Mouse (Mus musculus) heart, embryonic 16.5 days (tissue): ENCODE measurements around the gene Mrps5. TPM values are rescaled to one million over a fixed set of nuclear protein-coding genes. Genes with fewer than 3 reads are reported as not detected.

ENCODE experiments used
- ATAC-seq: fragments of 200-750 bp; cut with Nextera tagmentation; replicated peaks from 2 replicates; pipeline ENCODE4 v1.8.0; 2017; ENCODE audit warnings: moderate number of reproducible peaks; ENCODE audit not compliant: insufficient read depth, low FRiP score; ENCODE audit errors: extremely low read depth
- H3K27ac ChIP-seq: fragments of 300-500 bp; sonication (generic); 2 replicates; pipeline ENCODE4 v1.5.1; 2014; ENCODE audit warnings: mild to moderate bottlenecking, low read length, control low read depth, moderate library complexity
- H3K27me3 ChIP-seq: fragments of 300-500 bp; sonication (generic); 2 replicates; pipeline ENCODE4 v1.6.1; 2014; ENCODE audit warnings: low read length, mixed read lengths; ENCODE audit not compliant: control insufficient read depth, insufficient read depth
- H3K36me3 ChIP-seq: fragments of 300-500 bp; sonication (generic); 2 replicates; pipeline ENCODE4 v1.6.1; 2014; ENCODE audit not compliant: control insufficient read depth, insufficient read depth
- H3K4me1 ChIP-seq: fragments of 300-500 bp; sonication (generic); 2 replicates; pipeline ENCODE4 v1.6.1; 2014; ENCODE audit warnings: low read length, mixed read lengths; ENCODE audit not compliant: control insufficient read depth, insufficient read depth
- H3K4me2 ChIP-seq: fragments of 300-500 bp; sonication (generic); 2 replicates; pipeline ENCODE4 v1.6.1; 2014; ENCODE audit warnings: low read depth, mild to moderate bottlenecking, control low read depth, low read length
- H3K4me3 ChIP-seq: fragments of 300-500 bp; sonication (generic); 2 replicates; pipeline ENCODE4 v1.5.1; 2014; ENCODE audit warnings: mild to moderate bottlenecking, control low read depth, low read length
- H3K9ac ChIP-seq: fragments of 300-500 bp; sonication (generic); 2 replicates; pipeline ENCODE4 v1.6.1; 2014; ENCODE audit warnings: low read length, control low read depth
- H3K9me3 ChIP-seq: fragments of 300-500 bp; sonication (generic); replicated peaks from 2 replicates; pipeline ENCODE4 v1.6.1; 2016; ENCODE audit warnings: low read length; ENCODE audit not compliant: control insufficient read depth
- WGBS: fragments of 180-500 bp; shearing (Covaris S2); extraction: QIAGEN DNeasy Blood & Tissue Kit; methylation state at CpG from one replicate; pipeline ENCODE4 v1.1.7; 2014; 5-methylcytosine and 5-hydroxymethylcytosine counted together
- polyA plus RNA-seq: library from polyadenylated mRNA; unstranded; fragments of >200 nt; fragmentation: Nextera tagmentation; extraction: Ambion mirVana; gene quantifications from 2 replicates; pipeline ENCODE4 v1.2.1, GENCODE M21; 2015

The Mrps5 gene
- polyA plus RNA-seq: 133 and 143 TPM in 2 replicates

DNA sequence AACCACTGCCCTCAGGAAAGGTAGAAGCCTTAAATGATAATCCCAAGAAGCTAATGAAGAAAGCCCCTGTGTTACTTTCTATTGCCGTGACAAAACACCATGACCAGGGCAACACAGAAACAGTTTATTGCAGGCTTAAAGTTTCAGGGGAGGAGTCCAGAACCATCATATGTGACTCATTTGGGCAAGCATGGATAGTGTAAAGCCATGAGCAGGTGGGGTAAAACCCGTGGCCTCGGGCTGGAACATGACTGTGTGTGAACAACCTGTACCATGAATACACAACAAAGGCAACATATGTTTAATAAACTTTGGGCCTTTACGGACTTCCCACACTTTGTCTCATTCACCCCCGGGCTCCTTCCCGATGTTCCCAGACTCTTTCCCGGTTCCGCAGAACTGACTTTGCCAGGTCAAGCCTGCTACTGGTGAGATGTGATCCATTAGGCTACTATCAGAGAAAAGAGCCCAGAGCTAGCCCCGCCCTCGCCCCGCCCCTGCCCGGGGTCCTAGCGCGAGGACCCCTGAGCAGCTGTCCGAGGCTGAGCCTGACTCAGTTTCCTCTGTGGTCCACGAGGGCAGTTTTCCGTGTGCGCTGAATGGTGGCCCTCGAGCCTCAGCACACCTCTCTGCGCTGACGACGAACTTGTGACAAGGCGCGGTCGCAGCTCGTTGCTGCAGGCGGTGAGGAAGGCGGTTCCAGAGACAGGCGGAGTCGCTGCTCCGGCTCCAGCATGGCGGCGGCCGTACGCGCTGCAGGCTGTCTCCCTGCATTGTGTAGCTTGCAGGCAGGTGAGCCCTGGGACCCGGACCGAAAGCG lies at the start of gene Mrps5, which contains the start of gene Zfp661:
Gene Mrps5 (plus strand): TSS at position 529 of the 820 bp plus-strand sequence.
Gene Zfp661 (minus strand): TSS at position 401 of the 820 bp plus-strand sequence.
- WGBS: 4% methylated on average over 39 of the region's 39 CpGs
- Histone ChIP-seq H3K36me3 (no peaks in the 10 kb centered on the region), H3K9me3 (no peaks in the 10 kb centered on the region), H3K27me3 (no peaks in the 10 kb centered on the region), H3K27ac (peak within 1 kb of the TSS; percentile 88), H3K4me3 (peak within 1 kb of the TSS; percentile 98), H3K4me1 (peaks cover 25% of the 10 kb centered on the region), H3K4me2 (peak within 1 kb of the TSS; percentile 95), H3K9ac (peak within 1 kb of the TSS; percentile 86)
- peak; percentile 70 for ATAC-seq

DNA sequence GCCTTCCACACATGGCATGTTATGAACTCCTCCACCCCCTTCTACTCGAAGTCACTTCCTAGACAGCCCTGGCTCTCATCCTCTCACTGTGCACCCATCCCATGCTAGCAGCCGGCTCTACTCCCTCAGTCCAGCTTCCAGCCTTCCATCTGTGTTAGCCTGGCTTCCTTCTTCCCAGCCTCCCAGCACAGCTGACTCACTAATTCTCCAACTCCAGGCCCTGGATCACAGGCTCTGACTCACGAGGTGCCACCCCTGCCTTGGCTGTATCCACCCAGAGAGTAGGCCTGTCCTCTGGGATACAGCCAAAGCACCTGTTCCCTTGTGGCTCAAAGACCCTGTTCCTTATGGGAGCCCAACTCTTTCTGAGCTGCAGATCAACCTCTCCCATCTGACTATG lies 49.5 kb upstream of the Mrps5 start:
- H3K4me2 ChIP-seq: no peak overlapping the region
- 55% methylated on average over 3 of the region's 3 CpGs for WGBS
- no peak for ATAC-seq
- no peaks in the 10 kb centered on the region for H3K4me1 ChIP-seq
- no peak overlapping the region for H3K4me3 ChIP-seq
- H3K27me3 ChIP-seq: peaks cover 33% of the 10 kb centered on the region
- no peaks in the 10 kb centered on the region for H3K9me3 ChIP-seq
- no peak overlapping the region for H3K9ac ChIP-seq
- H3K36me3 ChIP-seq: no peaks in the 10 kb centered on the region
- no peak overlapping the region for H3K27ac ChIP-seq

DNA sequence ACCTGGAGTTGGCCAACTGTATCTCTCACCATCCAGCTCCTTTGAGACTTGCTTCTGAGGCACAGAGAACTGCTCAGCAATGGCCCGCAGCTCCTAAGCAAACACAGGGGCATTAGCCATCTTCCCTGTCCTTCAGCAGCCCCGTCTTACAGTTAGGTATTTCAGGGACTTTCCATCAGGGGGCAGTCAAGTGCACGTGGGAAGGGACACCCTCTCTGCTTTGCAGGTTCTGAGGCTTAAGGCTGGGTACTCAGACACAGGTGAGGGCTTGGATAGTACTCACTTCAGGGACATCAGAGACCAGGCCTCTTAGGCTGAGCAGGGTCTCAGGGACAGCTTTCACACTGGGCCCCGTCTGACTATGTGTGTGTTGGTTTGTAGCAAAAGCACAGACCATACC lies 47.5 kb upstream of the Mrps5 start:
- Histone ChIP-seq H3K9me3 (no peaks in the 10 kb centered on the region), H3K4me2 (no peak overlapping the region), H3K27ac (no peak overlapping the region), H3K36me3 (no peaks in the 10 kb centered on the region), H3K4me3 (no peak overlapping the region), H3K9ac (no peak overlapping the region), H3K4me1 (no peaks in the 10 kb centered on the region), H3K27me3 (peaks cover 37% of the 10 kb centered on the region)
- 24% methylated on average over 4 of the region's 4 CpGs for WGBS
- ATAC-seq: no peak

GRCm38 (mm10) chr2:127541185-127541584 lies 45.8 kb upstream of the Mrps5 start, which contains the start of gene Prom2:
TSS of gene Prom2 (minus strand) at chr2:127541467.
- Histone ChIP-seq H3K9me3 (no peaks in the 10 kb centered on the region), H3K4me2 (peak within 1 kb of the TSS; percentile 40; the same call in 1 of the 2 replicates), H3K27ac (no peak within 1 kb of the TSS), H3K27me3 (peaks cover 37% of the 10 kb centered on the region), H3K9ac (no peak within 1 kb of the TSS), H3K4me3 (no peak within 1 kb of the TSS), H3K36me3 (no peaks in the 10 kb centered on the region), H3K4me1 (no peaks in the 10 kb centered on the region)
- ATAC-seq: no peak
- 8% methylated on average over 28 of the region's 29 CpGs for WGBS

DNA sequence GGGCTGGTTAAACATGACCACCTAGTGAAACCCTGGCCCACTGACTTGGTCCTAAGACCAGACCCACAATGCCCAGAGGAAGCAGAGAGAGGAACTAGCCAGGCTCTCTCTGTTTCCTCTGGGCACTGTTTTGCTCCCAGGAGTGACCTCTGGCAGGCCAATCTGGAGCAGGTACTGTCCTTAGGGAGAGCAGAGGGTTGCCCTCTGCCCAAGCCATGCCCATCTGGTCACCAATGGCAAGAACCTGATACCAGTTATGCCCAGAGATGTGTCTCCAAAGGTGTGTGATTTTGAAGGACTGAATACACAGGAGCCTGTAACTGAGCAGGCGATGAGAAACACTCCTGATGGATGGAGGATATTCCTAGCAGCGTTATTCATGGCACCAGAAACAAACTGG lies 45.3 kb upstream of the Mrps5 start:
- no peak overlapping the region for H3K4me2 ChIP-seq
- WGBS: 67% methylated on average over 2 of the region's 2 CpGs
- H3K27me3 ChIP-seq: peaks cover 37% of the 10 kb centered on the region
- H3K36me3 ChIP-seq: no peaks in the 10 kb centered on the region
- no peak overlapping the region for H3K27ac ChIP-seq
- ATAC-seq: no peak
- H3K4me1 ChIP-seq: no peaks in the 10 kb centered on the region
- no peaks in the 10 kb centered on the region for H3K9me3 ChIP-seq
- H3K4me3 ChIP-seq: no peak overlapping the region
- no peak overlapping the region for H3K9ac ChIP-seq

DNA sequence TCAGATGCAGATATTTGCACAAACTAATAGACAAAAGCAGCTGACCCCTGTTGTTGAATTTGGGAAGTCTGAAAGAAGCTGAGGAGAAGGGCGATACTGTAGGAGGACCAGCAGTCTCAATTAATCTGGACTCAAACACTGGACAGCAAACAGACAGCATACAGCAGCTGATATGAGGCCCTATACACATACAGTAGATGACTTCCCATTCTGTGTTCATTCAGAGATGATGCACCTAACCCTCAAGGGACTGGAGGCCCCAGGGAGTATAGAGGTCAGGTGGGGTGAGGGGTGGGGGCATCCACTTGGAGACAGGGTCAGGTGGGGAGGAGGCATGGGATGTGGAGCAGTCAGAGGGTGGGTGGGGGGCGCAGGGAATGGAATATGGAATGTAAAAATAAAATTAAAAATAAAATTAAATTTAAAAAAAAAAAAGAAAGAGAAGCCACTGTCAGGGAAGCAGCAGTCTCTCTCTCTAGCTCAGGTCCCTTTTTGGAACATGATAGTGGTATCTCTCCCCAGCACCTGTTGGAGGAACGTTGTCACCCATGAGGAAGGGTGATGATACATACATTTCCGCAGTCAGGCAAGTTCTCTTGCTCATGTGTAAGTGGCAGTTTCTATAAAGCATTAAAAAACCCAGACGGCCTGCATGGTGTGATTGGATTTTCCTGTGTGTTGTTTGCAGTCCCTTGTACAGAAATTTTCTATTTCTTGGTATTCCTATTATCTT lies 38.5 kb upstream of the Mrps5 start:
- Histone ChIP-seq H3K4me3 (no peak overlapping the region), H3K27ac (no peak overlapping the region), H3K9ac (no peak overlapping the region), H3K9me3 (no peaks in the 10 kb centered on the region), H3K36me3 (no peaks in the 10 kb centered on the region), H3K27me3 (0 out of 2 replicates have a peak, but pooled peaks cover 3% of the 10 kb centered on the region), H3K4me2 (no peak overlapping the region), H3K4me1 (no peaks in the 10 kb centered on the region)
- no peak for ATAC-seq
- 53% methylated on average over 5 of the region's 5 CpGs for WGBS

GRCm38 (mm10) chr2:127549711-127550110 lies 37.3 kb upstream of the Mrps5 start:
- Histone ChIP-seq H3K27me3 (no peaks in the 10 kb centered on the region), H3K27ac (no peak overlapping the region), H3K4me2 (no peak overlapping the region), H3K4me3 (no peak overlapping the region), H3K4me1 (no peaks in the 10 kb centered on the region), H3K36me3 (no peaks in the 10 kb centered on the region), H3K9me3 (no peaks in the 10 kb centered on the region), H3K9ac (no peak overlapping the region)
- no peak for ATAC-seq

DNA sequence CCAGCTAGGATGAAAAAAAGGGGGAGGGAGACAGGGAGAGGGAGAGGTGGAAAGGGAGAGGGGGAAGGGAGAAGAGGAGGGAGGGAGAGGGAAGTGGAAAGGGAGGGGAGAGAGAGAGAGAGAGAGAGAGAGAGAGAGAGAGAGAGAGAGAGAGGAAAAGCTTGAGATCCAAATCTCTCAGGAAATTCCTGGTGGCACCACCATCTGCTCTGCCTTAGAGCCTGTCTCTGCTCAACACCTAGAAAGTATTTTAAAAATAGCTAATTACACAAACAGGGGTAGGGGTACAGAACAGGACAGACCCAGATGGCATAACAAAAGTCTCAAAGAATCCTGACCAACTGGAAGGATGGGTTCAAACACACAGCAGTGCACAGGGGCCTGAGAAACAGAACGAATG lies 36.6 kb upstream of the Mrps5 start:
- Histone ChIP-seq H3K27me3 (no peaks in the 10 kb centered on the region), H3K36me3 (no peaks in the 10 kb centered on the region), H3K27ac (no peak overlapping the region), H3K4me3 (no peak overlapping the region), H3K4me2 (no peak overlapping the region), H3K9ac (no peak overlapping the region), H3K4me1 (no peaks in the 10 kb centered on the region), H3K9me3 (no peaks in the 10 kb centered on the region)
- 73% methylated on average over 1 of the region's 1 CpGs for whole genome bisulfite sequencing
- ATAC-seq: no peak

GRCm38 (mm10) chr2:127551078-127551477 lies 35.9 kb upstream of the Mrps5 start:
- ATAC-seq: no peak
- H3K9ac ChIP-seq: no peak overlapping the region
- no peak overlapping the region for H3K27ac ChIP-seq
- H3K4me3 ChIP-seq: no peak overlapping the region
- H3K27me3 ChIP-seq: no peaks in the 10 kb centered on the region
- WGBS: 44% methylated on average over 5 of the region's 5 CpGs
- no peaks in the 10 kb centered on the region for H3K4me1 ChIP-seq
- no peaks in the 10 kb centered on the region for H3K9me3 ChIP-seq
- H3K36me3 ChIP-seq: no peaks in the 10 kb centered on the region
- H3K4me2 ChIP-seq: no peak overlapping the region
